Mouse (Mus musculus) stomach, postnatal 0 days (tissue): ENCODE measurements at regions not wholly inside any gene's neighbourhood (a gene's known extent, or its start where the extent isn't known, plus 50 kb on each side); places are given as distances from the start of the nearest gene placed in this dataset.
"Not testable (repeated sequence)": the region's sequence is repeated elsewhere in the genome, so short reads cannot be mapped to it uniquely, and the experiment has no call there.

Experiments used
- ATAC-seq: fragments of 200-750 bp; cut with Nextera tagmentation; 2 replicates; pipeline ENCODE4 v1.8.0; 2017; ENCODE audit not compliant: low FRiP score, low TSS enrichment
- DNase-seq: peaks from one replicate; pipeline ENCODE4 v3.0.0-alpha.2; 2016; ENCODE audit warnings: low spot score
- H3K27ac ChIP-seq: fragments of 300-500 bp; sonication (generic); replicated peaks from 2 replicates; pipeline ENCODE4 v1.5.1; 2014; ENCODE audit warnings: mild to moderate bottlenecking, control low read depth
- H3K27me3 ChIP-seq: fragments of 300-500 bp; sonication (generic); 2 replicates; pipeline ENCODE4 v1.6.1; 2014; ENCODE audit warnings: low read length; ENCODE audit not compliant: control insufficient read depth, insufficient read depth
- H3K36me3 ChIP-seq: fragments of 300-500 bp; sonication (generic); 2 replicates; pipeline ENCODE4 v1.6.1; 2014; ENCODE audit warnings: low read length, mixed read lengths; ENCODE audit not compliant: control insufficient read depth, insufficient read depth
- H3K4me1 ChIP-seq: fragments of 300-500 bp; sonication (generic); replicated peaks from 2 replicates; pipeline ENCODE4 v1.6.1; 2014; ENCODE audit warnings: antibody characterized with exemption; ENCODE audit not compliant: control insufficient read depth, insufficient read depth
- H3K4me2 ChIP-seq: fragments of 300-500 bp; sonication (generic); replicated peaks from 2 replicates; pipeline ENCODE4 v1.6.1; 2014; ENCODE audit warnings: low read depth, mild to moderate bottlenecking, control low read depth, moderate library complexity
- H3K4me3 ChIP-seq: fragments of 300-500 bp; sonication (generic); 2 replicates; pipeline ENCODE4 v1.5.1; 2014; ENCODE audit warnings: low read depth, low read length, control low read depth
- H3K9ac ChIP-seq: fragments of 300-500 bp; sonication (generic); 2 replicates; pipeline ENCODE4 v1.6.1; 2014; ENCODE audit warnings: mild to moderate bottlenecking, low read length, control low read depth, mixed read lengths
- H3K9me3 ChIP-seq: fragments of 300-500 bp; sonication (generic); 2 replicates; pipeline ENCODE4 v1.6.1; 2016; ENCODE audit warnings: low read length; ENCODE audit not compliant: control insufficient read depth
- CTCF ChIP-seq: IDR thresholded peaks from 2 replicates; pipeline ENCODE4 v1.5.1; 2016; ENCODE audit warnings: antibody characterized with exemption, low read depth, mild to moderate bottlenecking, moderate library complexity
- EP300 ChIP-seq: optimal IDR thresholded peaks from 2 replicates; pipeline ENCODE3; 2016; ENCODE audit warnings: antibody characterized with exemption
- WGBS: fragments of 180-500 bp; shearing (Covaris S2); extraction: QIAGEN DNeasy Blood & Tissue Kit; methylation state at CpG from one replicate; pipeline ENCODE4 v1.1.7; 2014; 5-methylcytosine and 5-hydroxymethylcytosine counted together

- DNase-seq (no peak), ATAC-seq (peak; percentile 82)
- no peaks in the 10 kb centered on the region for H3K36me3 ChIP-seq
- no peaks in the 10 kb centered on the region for H3K4me1 ChIP-seq
- no peak overlapping the region for H3K4me3 ChIP-seq
- TF ChIP-seq EP300 (no peak), CTCF (no peak)
- H3K27ac ChIP-seq, result no peak overlapping the region
- WGBS, result 66% methylated on average over 4 of the region's 4 CpGs
- H3K9me3 ChIP-seq, result no peaks in the 10 kb centered on the region
- H3K4me2 ChIP-seq, result no peak overlapping the region
- no peak overlapping the region for H3K9ac ChIP-seq
- no peaks in the 10 kb centered on the region for H3K27me3 ChIP-seq
Observed at GRCm38 (mm10) chr7:111843715-111844114, 63.9 kb upstream of the Galnt18 start.

DNA sequence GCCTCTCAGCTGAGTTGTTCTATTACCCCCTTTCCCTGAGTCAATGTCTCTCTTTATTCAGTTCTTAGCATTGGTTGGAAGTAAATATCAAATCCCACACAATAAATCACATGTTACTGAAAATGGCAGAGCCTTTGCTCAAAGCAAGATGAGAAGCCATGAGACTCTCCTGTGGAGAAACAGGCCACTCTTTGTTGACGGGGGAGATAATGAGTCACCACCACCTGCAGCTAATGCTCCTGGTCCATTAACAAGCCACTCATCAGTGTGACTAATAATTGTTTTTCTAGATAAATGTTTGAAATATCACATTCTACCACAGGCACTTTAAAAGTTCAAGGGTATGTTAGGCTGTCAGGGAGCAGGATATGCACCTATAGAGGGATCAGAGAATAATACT lies 61.0 kb upstream of the Galnt18 start:
- no peaks in the 10 kb centered on the region for H3K36me3 ChIP-seq
- no peaks in the 10 kb centered on the region for H3K27me3 ChIP-seq
- H3K4me1 ChIP-seq, result no peaks in the 10 kb centered on the region
- H3K9me3 ChIP-seq, result no peaks in the 10 kb centered on the region
- TF ChIP-seq CTCF, result no peak
- 65% methylated on average over 1 of the region's 1 CpGs for WGBS
- no peak overlapping the region for H3K9ac ChIP-seq
- DNase-seq, result no peak
- ATAC-seq, result no peak
- no peak overlapping the region for H3K4me3 ChIP-seq
- no peak overlapping the region for H3K4me2 ChIP-seq
- H3K27ac ChIP-seq, result no peak overlapping the region

- WGBS, result 84% methylated on average over 3 of the region's 3 CpGs
Observed at GRCm38 (mm10) chr7:111838162-111838561, 58.4 kb upstream of the Galnt18 start.

GRCm38 (mm10) chr7:111834356-111834755 lies 54.6 kb upstream of the Galnt18 start:
- H3K4me2 ChIP-seq, H3K27me3 ChIP-seq, H3K4me3 ChIP-seq, H3K36me3 ChIP-seq, H3K4me1 ChIP-seq, H3K9me3 ChIP-seq, H3K9ac ChIP-seq, DNase-seq, H3K27ac ChIP-seq, ATAC-seq: not testable (repeated sequence)

More at GRCm38 (mm10) chr7:111838162-111838561, 58.4 kb upstream of the Galnt18 start:
- ATAC-seq, result no peak
- no peak for TF ChIP-seq EP300
- no peak for TF ChIP-seq CTCF
- Histone ChIP-seq H3K36me3 (no peaks in the 10 kb centered on the region), H3K4me2 (no peak overlapping the region), H3K27me3 (no peaks in the 10 kb centered on the region), H3K27ac (no peak overlapping the region), H3K9me3 (no peaks in the 10 kb centered on the region), H3K9ac (no peak overlapping the region), H3K4me1 (no peaks in the 10 kb centered on the region), H3K4me3 (no peak overlapping the region)
- no peak for DNase-seq

- H3K4me3 ChIP-seq, result no peak overlapping the region
- no peak for TF ChIP-seq EP300
- TF ChIP-seq CTCF, result no peak
- no peaks in the 10 kb centered on the region for H3K36me3 ChIP-seq
- no peak for DNase-seq
- no peak overlapping the region for H3K9ac ChIP-seq
- H3K9me3 ChIP-seq, result no peaks in the 10 kb centered on the region
- no peaks in the 10 kb centered on the region for H3K27me3 ChIP-seq
- no peak for ATAC-seq
- H3K4me2 ChIP-seq, result no peak overlapping the region
- H3K4me1 ChIP-seq, result no peaks in the 10 kb centered on the region
- no peak overlapping the region for H3K27ac ChIP-seq
- WGBS, result 92% methylated on average over 1 of the region's 1 CpGs
Observed at GRCm38 (mm10) chr7:111829931-111830330, 50.2 kb upstream of the Galnt18 start.
